Mouse (Mus musculus): Measurements from ENCODE around the gene Tnnc1.
A peak's percentile ranks its signal among the peaks of the same experiment; 100 is the strongest.

The Tnnc1 gene

GRCm38 (mm10) chr14:31213868-31214267, 5.8 kb downstream of the Tnnc1 start:
- DNase-seq (ENCODE audit: low read depth, low spot score): no peak

- no peak for DNase-seq (ENCODE audit: low read depth, low spot score)
These were observed 6.6 kb downstream of the Tnnc1 start for GRCm38 (mm10) chr14:31214684-31215083.

- no peak for DNase-seq (ENCODE audit: low read depth, low spot score)
These were observed 7.3 kb downstream of the Tnnc1 start for GRCm38 (mm10) chr14:31215157-31216002.

GRCm38 (mm10) chr14:31216846-31217245, 8.7 kb downstream of the Tnnc1 start, which contains the start of gene Nisch:
Nisch (minus strand) TSS chr14:31216946.
- no peak for DNase-seq (ENCODE audit: low read depth, low spot score)

GRCm38 (mm10) chr14:31217666-31218065, 9.6 kb downstream of the Tnnc1 start, which contains the start of gene Sema3g:
Sema3g (plus strand) TSS chr14:31217860.
- DNase-seq (ENCODE audit: low read depth, low spot score): no peak

- no peak for DNase-seq (ENCODE audit: low read depth, low spot score)
These were observed 18.9 kb downstream of the Tnnc1 start for GRCm38 (mm10) chr14:31226978-31227377.

GRCm38 (mm10) chr14:31228234-31228633, 20.1 kb downstream of the Tnnc1 start:
- DNase-seq (ENCODE audit: low read depth, low spot score): no peak

GRCm38 (mm10) chr14:31230442-31230841, 22.3 kb downstream of the Tnnc1 start:
- no peak for DNase-seq (ENCODE audit: low read depth, low spot score)

- no peak for DNase-seq (ENCODE audit: low read depth, low spot score)
These were observed 24.4 kb downstream of the Tnnc1 start for GRCm38 (mm10) chr14:31232404-31233069.

GRCm38 (mm10) chr14:31233070-31233995, 25.2 kb downstream of the Tnnc1 start:
- DNase-seq (ENCODE audit: low read depth, low spot score): no peak

GRCm38 (mm10) chr14:31233996-31234591, 26.0 kb downstream of the Tnnc1 start:
- DNase-seq (ENCODE audit: low read depth, low spot score): peak; percentile 49

- no peak for DNase-seq (ENCODE audit: low read depth, low spot score)
These were observed 29.2 kb downstream of the Tnnc1 start for GRCm38 (mm10) chr14:31237101-31237882.

- DNase-seq (ENCODE audit: low read depth, low spot score): no peak
These were observed 32.4 kb downstream of the Tnnc1 start for GRCm38 (mm10) chr14:31240528-31240927.

- no peak for DNase-seq (ENCODE audit: low read depth, low spot score)
These were observed 36.7 kb downstream of the Tnnc1 start for GRCm38 (mm10) chr14:31244777-31245176.

- DNase-seq (ENCODE audit: low read depth, low spot score): no peak
These were observed 37.8 kb downstream of the Tnnc1 start for GRCm38 (mm10) chr14:31245946-31246345.

GRCm38 (mm10) chr14:31248396-31248795, 40.3 kb downstream of the Tnnc1 start:
- DNase-seq (ENCODE audit: low read depth, low spot score): no peak

- DNase-seq (ENCODE audit: low read depth, low spot score): no peak
These were observed 42.3 kb downstream of the Tnnc1 start for GRCm38 (mm10) chr14:31250222-31251083.

GRCm38 (mm10) chr14:31251084-31251604, 43.0 kb downstream of the Tnnc1 start, which contains the start of the genes Phf7 and Bap1:
Phf7 (minus strand) TSS chr14:31251317.
Bap1 (plus strand) TSS chr14:31251450.
- DNase-seq (ENCODE audit: low read depth, low spot score): peak; percentile 84

GRCm38 (mm10) chr14:31251626-31252025, 43.5 kb downstream of the Tnnc1 start:
- no peak for DNase-seq (ENCODE audit: low read depth, low spot score)
